ENCODE assay signal across 9 mouse cellular contexts in the genomic region with DNA sequence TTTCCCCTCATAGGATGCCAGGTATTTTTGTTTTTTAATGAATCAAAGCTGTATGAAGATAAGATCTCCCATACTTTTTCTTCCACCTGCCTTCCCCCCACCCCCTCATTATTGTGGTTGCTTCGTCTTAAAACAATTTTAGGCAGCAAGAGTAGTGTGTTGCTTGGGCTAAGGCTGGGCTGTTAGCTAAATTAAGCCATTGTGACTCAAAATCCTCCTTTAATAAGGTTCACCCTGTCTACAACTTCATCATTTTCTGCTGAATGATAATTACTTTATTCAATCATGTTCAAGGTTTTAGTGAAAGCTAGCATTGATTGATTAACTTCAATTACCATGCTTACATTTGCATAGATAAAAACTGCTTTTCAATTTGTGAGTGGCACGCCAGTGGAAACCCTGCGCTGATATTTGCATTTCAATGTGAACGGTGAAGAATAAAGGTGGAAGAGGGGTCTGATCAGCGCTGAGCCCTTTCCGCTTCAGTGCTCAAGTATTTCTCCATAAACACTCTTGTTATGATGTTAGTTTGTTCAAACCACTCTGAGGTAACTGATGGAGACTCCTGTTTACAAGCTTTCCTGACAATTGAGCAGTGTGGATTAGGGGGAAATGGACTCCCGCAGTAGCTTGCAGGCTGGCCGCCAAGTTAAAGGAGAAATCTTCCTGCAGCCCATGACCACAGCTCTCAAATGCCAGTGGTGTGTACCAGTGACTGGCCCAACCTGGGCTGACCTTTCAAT.
DNase-seq lines count a peak whose midpoint lies in the region; ATAC-seq and TF ChIP-seq lines count a peak whose summit lies in the region.
"Had no signal": no experiment of that assay in that cellular context is flagged by ENCODE, and none has a peak within 500 bp of the region (broad histone marks: within the 10 kb centered on the region; RNA-seq: fewer than 3 reads in every experiment).

No protein-coding gene starts in this region.

- WGBS in forebrain, embryonic 12.5 days = 3% methylated on average over 8 of the region's 8 CpGs
- WGBS in hindbrain, embryonic 15.5 days = 9% methylated on average over 8 of the region's 8 CpGs
- WGBS in midbrain, postnatal 0 days = 12% methylated on average over 8 of the region's 8 CpGs
- 46% methylated on average over 8 of the region's 8 CpGs for WGBS in intestine, embryonic 15.5 days

- peaks cover 48% of the 10 kb centered on the region for H3K4me1 ChIP-seq in forebrain, embryonic 12.5 days
- peaks cover 22% of the 10 kb centered on the region for H3K4me1 ChIP-seq in hindbrain, embryonic 15.5 days (replicated peaks)
- peaks cover 2% of the 10 kb centered on the region; the same call in 1 of the 2 replicates for H3K4me1 ChIP-seq in midbrain, postnatal 0 days (ENCODE audit: insufficient read depth, low read length)
- H3K4me1 ChIP-seq in intestine, embryonic 15.5 days (replicated peaks) = no peaks in the 10 kb centered on the region

- DNase-seq in kidney, postnatal 14 days = peak; percentile 5
- no peak for DNase-seq in kidney, adult 9 months
- DNase-seq in midbrain, postnatal 0 days (ENCODE audit: low spot score) = no peak
- no peak for DNase-seq in Muller cell, postnatal 12 days (ENCODE audit: inconsistent ontology term)
- no peak for DNase-seq in ovary, adult 18-20 months (ENCODE audit: low spot score)
- DNase-seq: gastrocnemius, postnatal 36 days had no signal

- peak overlapping the region; percentile 70 for H3K27ac ChIP-seq in forebrain, embryonic 12.5 days
- H3K27ac ChIP-seq in hindbrain, embryonic 15.5 days (replicated peaks) = no peak overlapping the region
- H3K27ac ChIP-seq in midbrain, postnatal 0 days (ENCODE audit: low read depth, low read length) = no peak overlapping the region
- H3K27ac ChIP-seq in intestine, embryonic 15.5 days = no peak overlapping the region

- H3K4me2 ChIP-seq in forebrain, embryonic 12.5 days = peak overlapping the region; percentile 31
- H3K4me2 ChIP-seq in hindbrain, embryonic 15.5 days = peak overlapping the region; percentile 16; the same call in 1 of the 2 replicates
- H3K4me2 ChIP-seq in midbrain, postnatal 0 days (ENCODE audit: low read depth, low read length, poor library complexity, severe bottlenecking) = 0 out of 2 replicates have a peak overlapping the region, but pooled peaks have one; percentile 2
- H3K4me2 ChIP-seq in intestine, embryonic 15.5 days (replicated peaks) = no peak overlapping the region

- ATAC-seq in forebrain, embryonic 12.5 days (ENCODE audit: low FRiP score) = peak; percentile 84
- ATAC-seq in hindbrain, embryonic 15.5 days (ENCODE audit: low FRiP score, low read depth) = peak; percentile 55; the same call in 1 of the 2 replicates
- no peak for ATAC-seq in midbrain, postnatal 0 days (ENCODE audit: low FRiP score)
- no peak for ATAC-seq in intestine, embryonic 15.5 days

- H3K36me3 ChIP-seq in forebrain, embryonic 12.5 days (replicated peaks) = no peaks in the 10 kb centered on the region
- H3K36me3 ChIP-seq in hindbrain, embryonic 15.5 days = no peaks in the 10 kb centered on the region
- no peaks in the 10 kb centered on the region for H3K36me3 ChIP-seq in midbrain, postnatal 0 days (ENCODE audit: insufficient read depth, low read length)
- H3K36me3 ChIP-seq in intestine, embryonic 15.5 days = no peaks in the 10 kb centered on the region

- no peak overlapping the region for H3K4me3 ChIP-seq in forebrain, embryonic 12.5 days (replicated peaks)
- no peak overlapping the region for H3K4me3 ChIP-seq in hindbrain, embryonic 15.5 days
- no peak overlapping the region for H3K4me3 ChIP-seq in midbrain, postnatal 0 days (ENCODE audit: low read depth, low read length)
- H3K4me3 ChIP-seq in intestine, embryonic 15.5 days (replicated peaks) = no peak overlapping the region

- H3K27me3 ChIP-seq in forebrain, embryonic 12.5 days = no peaks in the 10 kb centered on the region
- H3K27me3 ChIP-seq in hindbrain, embryonic 15.5 days = no peaks in the 10 kb centered on the region
- no peaks in the 10 kb centered on the region for H3K27me3 ChIP-seq in midbrain, postnatal 0 days (ENCODE audit: insufficient read depth, low read length)
- H3K27me3 ChIP-seq in intestine, embryonic 15.5 days (replicated peaks) = no peaks in the 10 kb centered on the region

- H3K9me3 ChIP-seq in forebrain, embryonic 12.5 days = no peaks in the 10 kb centered on the region
- H3K9me3 ChIP-seq in hindbrain, embryonic 15.5 days = no peaks in the 10 kb centered on the region
- H3K9me3 ChIP-seq in midbrain, postnatal 0 days (ENCODE audit: low read length) = no peaks in the 10 kb centered on the region
- H3K9me3 ChIP-seq in intestine, embryonic 15.5 days = no peaks in the 10 kb centered on the region

- no peak for TF ChIP-seq CTCF in midbrain, postnatal 0 days (IDR thresholded peaks at IDR 0.05)

- H3K9ac ChIP-seq in forebrain, embryonic 12.5 days = no peak overlapping the region
- no peak overlapping the region for H3K9ac ChIP-seq in hindbrain, embryonic 15.5 days
- no peak overlapping the region for H3K9ac ChIP-seq in midbrain, postnatal 0 days (replicated peaks; ENCODE audit: low read length, poor library complexity, severe bottlenecking)
- no peak overlapping the region for H3K9ac ChIP-seq in intestine, embryonic 15.5 days

Comparison
In these comparisons a context has a peak if more than half of its experiments do, and no peak if none do; other contexts are left out.
1. ATAC-seq: peak in forebrain, embryonic 12.5 days (single experiment) and hindbrain, embryonic 15.5 days (single experiment); none in midbrain, postnatal 0 days (single experiment) and intestine, embryonic 15.5 days (single experiment).